In the genomic region with DNA sequence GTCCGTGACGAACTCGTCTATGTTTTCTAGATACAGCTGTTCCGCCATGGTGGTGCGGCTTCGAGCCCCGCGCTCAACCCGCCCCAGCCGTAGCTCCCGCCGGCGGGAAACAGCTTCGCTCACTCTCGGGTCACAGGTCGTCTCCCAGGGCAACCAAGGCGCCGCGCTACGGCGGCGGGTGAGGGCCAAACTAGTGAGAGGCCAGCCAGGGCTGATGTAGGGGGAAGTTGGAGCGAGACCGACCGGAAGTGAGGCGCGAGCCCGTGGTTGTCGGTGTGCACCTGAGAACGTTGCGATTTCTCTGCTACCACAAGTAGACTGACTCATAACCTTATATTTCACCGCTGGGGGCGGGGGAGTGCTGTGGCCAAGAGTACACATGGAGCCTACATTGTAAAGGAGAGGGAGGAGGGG, we compare ENCODE assay signal across 8 mouse cellular contexts. TPM values are rescaled to one million over a fixed set of nuclear protein-coding genes. Genes with fewer than 3 reads are reported as not detected.
A peak's percentile ranks its signal among the peaks of the same experiment; 100 is the strongest.
DNase-seq lines count a peak whose midpoint lies in the region; ATAC-seq and TF ChIP-seq lines count a peak whose summit lies in the region.

Pold3 (minus strand) TSS at position 190 of the 414 bp plus-strand sequence.

- H3K27me3 ChIP-seq in C2C12 (ENCODE audit: control insufficient read depth, insufficient read depth, insufficient read length): no peaks in the 10 kb centered on the region
- H3K27me3 ChIP-seq in erythroblast, embryonic 14.5 days (ENCODE audit: control insufficient read depth): no peaks in the 10 kb centered on the region
- no peaks in the 10 kb centered on the region for H3K27me3 ChIP-seq in heart, embryonic 11.5 days (ENCODE audit: control insufficient read depth, insufficient read depth, low read length)
- H3K27me3 ChIP-seq in kidney, embryonic 16.5 days (ENCODE audit: insufficient read depth, low read length): no peaks in the 10 kb centered on the region
- no peaks in the 10 kb centered on the region for H3K27me3 ChIP-seq in liver, adult 2 months (ENCODE audit: control insufficient read depth, insufficient read depth, low read length)
- H3K27me3 ChIP-seq in myocyte (ENCODE audit: control insufficient read depth, insufficient read depth, insufficient read length): no peaks in the 10 kb centered on the region
- no peaks in the 10 kb centered on the region for H3K27me3 ChIP-seq in splenic B cell, adult 2 months (ENCODE audit: control insufficient read depth, insufficient read depth, low read length, poor library complexity, severe bottlenecking)

- peak within 1 kb of the TSS; percentile 70 for H3K4me2 ChIP-seq in heart, embryonic 11.5 days
- H3K4me2 ChIP-seq in kidney, embryonic 16.5 days (replicated peaks; ENCODE audit: low read depth, low read length): peak within 1 kb of the TSS; percentile 78
- peak within 1 kb of the TSS; percentile 83 for H3K4me2 ChIP-seq in myocyte (ENCODE audit: low read depth)

- H3K79me2 ChIP-seq in C2C12 (ENCODE audit: control insufficient read depth, insufficient read depth) (peaks cover 40% of the 10 kb centered on the region), myocyte (ENCODE audit: control insufficient read depth, insufficient read depth) (peaks cover 11% of the 10 kb centered on the region)
- H3K79me2 ChIP-seq in liver, adult 2 months (ENCODE audit: control insufficient read depth, insufficient read depth, low read length): no peaks in the 10 kb centered on the region; the same call in 1 of the 2 replicates

- peak; percentile 82; the same call in 1 of the 2 replicates for TF ChIP-seq POLR2A in brain, embryonic 14.5 days (IDR thresholded peaks at IDR 0.05; ENCODE audit: borderline replicate concordance, extremely low read depth, insufficient read depth, insufficient read length, poor library complexity, severe bottlenecking)
- peak; percentile 42; the same call in 1 of the 2 replicates for TF ChIP-seq POLR2A in liver, adult 2 months (IDR thresholded peaks at IDR 0.05; ENCODE audit: extremely low read depth, insufficient read depth, low read length)
- TF ChIP-seq POLR2A in myocyte (IDR thresholded peaks at IDR 0.05; ENCODE audit: insufficient read length, low read depth): peak; percentile 77

- H3K79me3 ChIP-seq in C2C12 (ENCODE audit: low read depth): peaks cover 16% of the 10 kb centered on the region

- H3K9ac ChIP-seq in heart, embryonic 11.5 days (ENCODE audit: low read depth, low read length): peak within 1 kb of the TSS; percentile 94
- peak within 1 kb of the TSS; percentile 87 for H3K9ac ChIP-seq in kidney, embryonic 16.5 days (replicated peaks; ENCODE audit: low read length)
- H3K9ac ChIP-seq in liver, adult 2 months (ENCODE audit: low read depth, low read length): peak within 1 kb of the TSS; percentile 81

- H3K27ac ChIP-seq in heart, embryonic 11.5 days (ENCODE audit: low read depth, low read length): peak within 1 kb of the TSS; percentile 91
- H3K27ac ChIP-seq in kidney, embryonic 16.5 days (ENCODE audit: low read length): peak within 1 kb of the TSS; percentile 91
- H3K27ac ChIP-seq in liver, adult 2 months (replicated peaks; ENCODE audit: insufficient read depth, low read depth, low read length): no peak within 1 kb of the TSS; the same call in 1 of the 2 replicates

- H3K4me3 ChIP-seq in C2C12 (ENCODE audit: insufficient read depth, poor library complexity, severe bottlenecking) (peak within 1 kb of the TSS; percentile 89), myocyte (peak within 1 kb of the TSS; percentile 65)
- peak within 1 kb of the TSS; percentile 95 for H3K4me3 ChIP-seq in erythroblast, embryonic 14.5 days (replicated peaks)
- H3K4me3 ChIP-seq in heart, embryonic 11.5 days (ENCODE audit: low read depth, low read length): peak within 1 kb of the TSS; percentile 95
- H3K4me3 ChIP-seq in kidney, embryonic 16.5 days (ENCODE audit: low read length): peak within 1 kb of the TSS; percentile 78
- peak within 1 kb of the TSS; percentile 82 for H3K4me3 ChIP-seq in liver, adult 2 months (ENCODE audit: insufficient read depth, low read depth, low read length)

- WGBS in heart, embryonic 11.5 days (ENCODE audit: insufficient replicate concordance): under 1% methylated on average over 33 of the region's 33 CpGs
- under 1% methylated on average over 33 of the region's 33 CpGs for WGBS in kidney, embryonic 16.5 days
- 1% methylated on average over 33 of the region's 33 CpGs for WGBS in liver, adult 2 months

- peak within 1 kb of the TSS; percentile 95 for H3ac ChIP-seq in C2C12 (ENCODE audit: control insufficient read depth, insufficient read length, low read depth)
- peak within 1 kb of the TSS; percentile 76 for H3ac ChIP-seq in myocyte (ENCODE audit: control insufficient read depth, insufficient read length)

- H3K36me3 ChIP-seq in C2C12 (ENCODE audit: control insufficient read depth, insufficient read depth): peaks cover 25% of the 10 kb centered on the region
- peaks cover 37% of the 10 kb centered on the region for H3K36me3 ChIP-seq in erythroblast, embryonic 14.5 days (ENCODE audit: control insufficient read depth)
- 0 out of 2 replicates have a peak, but pooled peaks cover 2% of the 10 kb centered on the region for H3K36me3 ChIP-seq in heart, embryonic 11.5 days (ENCODE audit: control insufficient read depth, insufficient read depth, low read length)
- peaks cover 12% of the 10 kb centered on the region; the same call in 1 of the 2 replicates for H3K36me3 ChIP-seq in kidney, embryonic 16.5 days (ENCODE audit: insufficient read depth, low read length)
- no peaks in the 10 kb centered on the region for H3K36me3 ChIP-seq in liver, adult 2 months (ENCODE audit: control insufficient read depth, insufficient read depth, low read length)
- H3K36me3 ChIP-seq in myocyte (ENCODE audit: control insufficient read depth, insufficient read depth): peaks cover 6% of the 10 kb centered on the region
- peaks cover 4% of the 10 kb centered on the region; the same call in 1 of the 2 replicates for H3K36me3 ChIP-seq in splenic B cell, adult 2 months (ENCODE audit: control insufficient read depth, insufficient read depth, low read length, poor library complexity, severe bottlenecking)

- TF ChIP-seq CTCF in C2C12 (IDR thresholded peaks at IDR 0.05; ENCODE audit: control insufficient read depth, insufficient read depth, insufficient read length): no peak
- no peak for TF ChIP-seq CTCF in brain, embryonic 14.5 days (IDR thresholded peaks at IDR 0.05; ENCODE audit: borderline replicate concordance, extremely low read depth, insufficient read depth, insufficient read length)
- TF ChIP-seq CTCF in liver, adult 2 months (IDR thresholded peaks at IDR 0.05; ENCODE audit: low read depth, low read length): no peak

- H3K9me3 ChIP-seq in erythroblast, embryonic 14.5 days (ENCODE audit: control insufficient read depth, low read length): peaks cover 4% of the 10 kb centered on the region
- no peaks in the 10 kb centered on the region for H3K9me3 ChIP-seq in heart, embryonic 11.5 days (replicated peaks; ENCODE audit: control insufficient read depth, low read length)
- H3K9me3 ChIP-seq in kidney, embryonic 16.5 days (ENCODE audit: low read length): no peaks in the 10 kb centered on the region

- peaks cover 44% of the 10 kb centered on the region for H3K4me1 ChIP-seq in erythroblast, embryonic 14.5 days (ENCODE audit: control insufficient read depth)
- H3K4me1 ChIP-seq in heart, embryonic 11.5 days (ENCODE audit: control insufficient read depth, insufficient read depth, low read length): 0 out of 2 replicates have a peak, but pooled peaks cover 3% of the 10 kb centered on the region
- H3K4me1 ChIP-seq in kidney, embryonic 16.5 days (ENCODE audit: insufficient read depth, low read length): peaks cover 16% of the 10 kb centered on the region
- peaks cover 3% of the 10 kb centered on the region; the same call in 1 of the 2 replicates for H3K4me1 ChIP-seq in liver, adult 2 months (ENCODE audit: control insufficient read depth, insufficient read depth, low read length)

- peak; percentile 90 for ATAC-seq in heart, embryonic 11.5 days (replicated peaks; ENCODE audit: insufficient number of reproducible peaks, low FRiP score, low TSS enrichment)
- ATAC-seq in kidney, embryonic 16.5 days (ENCODE audit: low FRiP score, low TSS enrichment): peak; percentile 94

- DNase-seq in brain, embryonic 14.5 days (ENCODE audit: low read depth): peak; percentile 98
- peak; percentile 83 for DNase-seq in liver, adult 2 months (ENCODE audit: extremely low read depth, low read depth, low spot score)
- peak; percentile 98 for DNase-seq in splenic B cell, adult 2 months (ENCODE audit: low read depth, low spot score)

TF ChIP-seq in C2C12, 6 proteins besides CTCF, POLR2A, EP300 and RAD21:
- TF ChIP-seq MAX (IDR thresholded peaks at IDR 0.05) (peak; percentile 38), MYOG (IDR thresholded peaks at IDR 0.05; ENCODE audit: control insufficient read depth, extremely low read depth, insufficient read length) (no peak)

TF ChIP-seq in myocyte, 11 proteins besides CTCF, POLR2A, EP300 and RAD21:
- no peak for TF ChIP-seq CEBPB (IDR thresholded peaks at IDR 0.05; ENCODE audit: insufficient read depth, poor library complexity, severe bottlenecking)
- no peak for TF ChIP-seq TCF3 (IDR thresholded peaks at IDR 0.05; ENCODE audit: insufficient read length, low read depth)
- TF ChIP-seq MYOG (IDR thresholded peaks at IDR 0.05; ENCODE audit: control insufficient read depth in 1 of 3, insufficient read depth in 1 of 3, insufficient read length in 2 of 3, low read depth in 2 of 3): no peak
- no peak for TF ChIP-seq REST (IDR thresholded peaks at IDR 0.05; ENCODE audit: insufficient read depth, insufficient read length)
- peak; percentile 74 for TF ChIP-seq POLR2AphosphoS2 (IDR thresholded peaks at IDR 0.05; ENCODE audit: insufficient read length, low read depth)
- peak; percentile 85 for TF ChIP-seq E2F4 (IDR thresholded peaks at IDR 0.05; ENCODE audit: insufficient read depth)
- no peak for TF ChIP-seq MAX (IDR thresholded peaks at IDR 0.05; ENCODE audit: low read depth)
- TF ChIP-seq SRF (IDR thresholded peaks at IDR 0.05; ENCODE audit: control insufficient read depth, insufficient read length, low read depth): no peak

RNA-seq across cellular contexts. Expression of gene Pold3, which starts in this region (rescaled TPM):
- polyA plus RNA-seq in C2C12 (2012; fragmentation: generic; extraction: Trizol) (19.8 TPM), myocyte (2012; fragmentation: generic; extraction: Trizol) (7.4 TPM)
- polyA plus RNA-seq in brain, embryonic 14.5 days (2012; rRNA removed): 42.1 and 44.6 TPM in 2 replicates
- polyA plus RNA-seq in erythroblast, embryonic 14.5 days (2012): 1.2 and 2.9 TPM in 2 replicates
- polyA plus RNA-seq in heart, embryonic 11.5 days (2014; fragmentation: Nextera tagmentation; extraction: Ambion mirVana): 44.6 and 50.6 TPM in 2 replicates
- polyA plus RNA-seq in kidney, embryonic 16.5 days (2015; fragmentation: Nextera tagmentation; extraction: Ambion mirVana): 63.9 and 64.6 TPM in 2 replicates
- 8.9 and 9.0 TPM in 2 replicates for total RNA-seq in liver, adult 2 months (2014; rRNA removed)
- 2.7 and 3.8 TPM in 2 replicates for polyA plus RNA-seq in liver, adult 2 months (2012; rRNA removed)
